Mouse (Mus musculus) urinary bladder, postnatal 4 days (tissue): ENCODE data around the gene 1700001P01Rik.
A peak's percentile ranks its signal among the peaks of the same experiment; 100 is the strongest.
"Not testable (repeated sequence)": the region's sequence is repeated elsewhere in the genome, so short reads cannot be mapped to it uniquely, and the experiment has no call there.

Experiments used
- DNase-seq, 2 experiments: peaks; one replicate each; pipeline ENCODE4 v3.0.0; 2021 to 2022; ENCODE audit warnings: low spot score in 2 of 2

1700001P01Rik gene

GRCm38 (mm10) chr11:97744718-97745330 is 30.9 kb downstream of the 1700001P01Rik start:
- peak; percentile 97 to 98 for DNase-seq

- DNase-seq: no peak
Measured at GRCm38 (mm10) chr11:97744063-97744717, 31.5 kb downstream of the 1700001P01Rik start, which contains the start of gene Pip4k2b. Gene Pip4k2b (minus strand): TSS chr11:97744704.

- DNase-seq: no peak
Measured at GRCm38 (mm10) chr11:97743423-97743822, 32.3 kb downstream of the 1700001P01Rik start.

GRCm38 (mm10) chr11:97742591-97742990 is 33.1 kb downstream of the 1700001P01Rik start:
- no peak for DNase-seq

- DNase-seq: no peak
Measured at GRCm38 (mm10) chr11:97742157-97742556, 33.6 kb downstream of the 1700001P01Rik start.

- no peak for DNase-seq
Measured at GRCm38 (mm10) chr11:97740190-97740589, 35.5 kb downstream of the 1700001P01Rik start.

- no peak for DNase-seq
Measured at GRCm38 (mm10) chr11:97739155-97739554, 36.6 kb downstream of the 1700001P01Rik start.

- DNase-seq: no peak
Measured at GRCm38 (mm10) chr11:97738703-97739102, 37.0 kb downstream of the 1700001P01Rik start.

GRCm38 (mm10) chr11:97737600-97737999 is 38.1 kb downstream of the 1700001P01Rik start:
- no peak for DNase-seq

- no peak for DNase-seq
Measured at GRCm38 (mm10) chr11:97736645-97737044, 39.1 kb downstream of the 1700001P01Rik start.

- DNase-seq: not testable (repeated sequence)
Measured at GRCm38 (mm10) chr11:97734810-97735209, 40.9 kb downstream of the 1700001P01Rik start.

- no peak for DNase-seq
Measured at GRCm38 (mm10) chr11:97733689-97734088, 42.0 kb downstream of the 1700001P01Rik start.

- DNase-seq: no peak
Measured at GRCm38 (mm10) chr11:97728730-97729129, 47.0 kb downstream of the 1700001P01Rik start.

GRCm38 (mm10) chr11:97728311-97728710 is 47.4 kb downstream of the 1700001P01Rik start:
- DNase-seq: no peak

- DNase-seq: no peak
Measured at GRCm38 (mm10) chr11:97723709-97724108, 52.0 kb downstream of the 1700001P01Rik start.
